Mouse (Mus musculus): Measurements from ENCODE around the gene Bcl11a. TPM values are rescaled to one million over a fixed set of nuclear protein-coding genes. Genes with fewer than 3 reads are reported as not detected.

The Bcl11a gene
- 41.7 and 43.0 TPM in 2 replicates for polyA plus RNA-seq (2015; fragmentation: Nextera tagmentation; extraction: Ambion mirVana)

- Histone ChIP-seq H3K4me1 (peaks cover 31% of the 10 kb centered on the region), H3K36me3 (no peaks in the 10 kb centered on the region), H3K4me2 (replicated peaks) (peak within 1 kb of the TSS; percentile 95), H3K27ac (replicated peaks) (peak within 1 kb of the TSS; percentile 98), H3K9ac (peak within 1 kb of the TSS; percentile 61), H3K27me3 (no peaks in the 10 kb centered on the region), H3K4me3 (replicated peaks) (peak within 1 kb of the TSS; percentile 56), H3K9me3 (replicated peaks) (no peaks in the 10 kb centered on the region)
- peak; percentile 76 for ATAC-seq (ENCODE audit: insufficient number of reproducible peaks, low FRiP score, low TSS enrichment, low read depth)
- under 1% methylated on average over 39 of the region's 51 CpGs for whole genome bisulfite sequencing
These were observed at the start of gene Bcl11a for GRCm38 (mm10) chr11:24077795-24078705. Gene Bcl11a (plus strand): TSS chr11:24078056.

DNA sequence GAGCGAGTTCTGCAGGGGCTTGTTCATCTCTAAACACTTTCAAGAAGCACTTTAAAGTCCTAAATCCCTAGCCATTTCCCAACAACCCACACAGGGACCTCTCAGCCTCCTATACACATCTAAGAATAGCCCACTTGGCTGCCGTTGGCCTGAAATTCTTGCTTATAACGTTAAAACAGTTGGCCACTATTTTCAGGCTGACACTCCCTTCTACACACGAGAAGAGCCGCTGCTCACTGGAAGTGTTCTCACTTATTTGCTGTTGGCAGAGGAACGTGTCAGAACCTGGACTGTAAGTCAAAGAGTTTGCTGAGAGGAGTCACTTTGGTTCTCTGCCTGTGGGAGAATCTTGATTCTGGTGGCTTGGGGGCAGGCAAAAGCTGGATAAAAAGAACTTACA lies 33.8 kb upstream of the Bcl11a start:
- 52% methylated on average over 6 of the region's 6 CpGs for WGBS
- H3K4me3 ChIP-seq (replicated peaks) = no peak overlapping the region
- H3K9me3 ChIP-seq (replicated peaks) = no peaks in the 10 kb centered on the region
- no peaks in the 10 kb centered on the region for H3K4me1 ChIP-seq
- no peak overlapping the region for H3K27ac ChIP-seq (replicated peaks)
- no peaks in the 10 kb centered on the region for H3K36me3 ChIP-seq
- H3K9ac ChIP-seq = no peak overlapping the region
- H3K27me3 ChIP-seq = no peaks in the 10 kb centered on the region
- no peak overlapping the region for H3K4me2 ChIP-seq (replicated peaks)
- ATAC-seq (ENCODE audit: insufficient number of reproducible peaks, low FRiP score, low TSS enrichment, low read depth) = no peak

- Histone ChIP-seq H3K4me3 (replicated peaks) (peak overlapping the region; percentile 54), H3K9me3 (replicated peaks) (no peaks in the 10 kb centered on the region), H3K4me2 (replicated peaks) (peak overlapping the region; percentile 58), H3K9ac (peak overlapping the region; percentile 49; the same call in 1 of the 2 replicates), H3K27ac (replicated peaks) (no peak overlapping the region), H3K36me3 (no peaks in the 10 kb centered on the region), H3K27me3 (no peaks in the 10 kb centered on the region), H3K4me1 (peaks cover 4% of the 10 kb centered on the region)
- peak; percentile 76 for ATAC-seq (ENCODE audit: insufficient number of reproducible peaks, low FRiP score, low TSS enrichment, low read depth)
- WGBS = 3% methylated on average over 28 of the region's 28 CpGs
These were observed 28.4 kb upstream of the Bcl11a start for GRCm38 (mm10) chr11:24049226-24050031.

DNA sequence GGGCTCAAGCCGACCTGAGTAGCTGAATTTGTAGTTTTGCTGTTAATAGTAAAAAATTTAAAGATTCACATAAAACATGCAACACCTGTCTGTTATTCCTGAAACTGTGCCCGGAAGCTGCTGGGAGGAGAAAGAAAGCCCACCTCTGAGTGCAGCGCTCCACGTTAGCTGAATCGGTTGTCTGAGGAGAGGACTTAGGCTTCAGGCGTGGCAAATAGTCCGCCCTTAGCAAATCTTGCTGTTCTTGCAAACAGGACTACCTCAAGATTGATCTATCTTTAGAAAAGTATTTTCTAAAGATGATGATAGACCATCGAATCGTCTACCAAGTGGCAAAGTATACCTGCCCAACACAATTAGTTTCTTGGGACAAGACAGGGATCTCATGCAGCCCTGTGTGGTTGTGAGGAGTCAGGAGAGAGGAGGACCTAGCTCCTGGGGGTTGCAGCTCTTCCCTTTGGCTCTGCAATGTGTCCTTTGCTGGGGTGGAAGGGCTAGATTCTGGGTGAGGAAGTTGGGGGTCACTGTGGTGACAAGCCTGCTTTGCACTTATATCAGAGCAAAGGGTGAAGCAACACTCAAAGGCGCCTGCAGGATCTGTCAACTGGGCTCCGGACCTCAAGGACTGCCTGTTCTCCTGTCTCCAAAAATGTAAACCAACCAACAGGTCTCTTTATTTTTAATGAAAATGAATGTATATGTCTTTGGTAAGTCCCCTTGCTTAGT lies 27.7 kb upstream of the Bcl11a start:
- H3K27ac ChIP-seq (replicated peaks) = no peak overlapping the region
- H3K4me1 ChIP-seq = peaks cover 4% of the 10 kb centered on the region
- peak overlapping the region; percentile 58; the same call in 1 of the 2 replicates for H3K4me2 ChIP-seq (replicated peaks)
- no peak overlapping the region for H3K4me3 ChIP-seq (replicated peaks)
- no peak for ATAC-seq (ENCODE audit: insufficient number of reproducible peaks, low FRiP score, low TSS enrichment, low read depth)
- 75% methylated on average over 11 of the region's 11 CpGs for WGBS
- no peak overlapping the region for H3K9ac ChIP-seq
- no peaks in the 10 kb centered on the region for H3K27me3 ChIP-seq
- no peaks in the 10 kb centered on the region for H3K9me3 ChIP-seq (replicated peaks)
- no peaks in the 10 kb centered on the region for H3K36me3 ChIP-seq

- no peaks in the 10 kb centered on the region for H3K36me3 ChIP-seq
- WGBS = 64% methylated on average over 6 of the region's 6 CpGs
- no peaks in the 10 kb centered on the region for H3K27me3 ChIP-seq
- no peaks in the 10 kb centered on the region for H3K9me3 ChIP-seq (replicated peaks)
- no peak overlapping the region for H3K4me3 ChIP-seq (replicated peaks)
- no peak overlapping the region for H3K4me2 ChIP-seq (replicated peaks)
- no peak overlapping the region for H3K27ac ChIP-seq (replicated peaks)
- ATAC-seq (ENCODE audit: insufficient number of reproducible peaks, low FRiP score, low TSS enrichment, low read depth) = no peak
- peaks cover 4% of the 10 kb centered on the region for H3K4me1 ChIP-seq
- H3K9ac ChIP-seq = no peak overlapping the region
These were observed 25.0 kb upstream of the Bcl11a start for GRCm38 (mm10) chr11:24052882-24053281.

GRCm38 (mm10) chr11:24059137-24059536 lies 18.7 kb upstream of the Bcl11a start:
- Histone ChIP-seq H3K9me3 (replicated peaks) (no peaks in the 10 kb centered on the region), H3K27me3 (0 out of 2 replicates have a peak, but pooled peaks cover 3% of the 10 kb centered on the region), H3K36me3 (no peaks in the 10 kb centered on the region), H3K27ac (replicated peaks) (no peak overlapping the region), H3K4me1 (peaks cover 10% of the 10 kb centered on the region; the same call in 1 of the 2 replicates), H3K4me2 (replicated peaks) (no peak overlapping the region), H3K4me3 (replicated peaks) (no peak overlapping the region), H3K9ac (no peak overlapping the region)
- 13% methylated on average over 1 of the region's 1 CpGs for WGBS
- no peak for ATAC-seq (ENCODE audit: insufficient number of reproducible peaks, low FRiP score, low TSS enrichment, low read depth)

DNA sequence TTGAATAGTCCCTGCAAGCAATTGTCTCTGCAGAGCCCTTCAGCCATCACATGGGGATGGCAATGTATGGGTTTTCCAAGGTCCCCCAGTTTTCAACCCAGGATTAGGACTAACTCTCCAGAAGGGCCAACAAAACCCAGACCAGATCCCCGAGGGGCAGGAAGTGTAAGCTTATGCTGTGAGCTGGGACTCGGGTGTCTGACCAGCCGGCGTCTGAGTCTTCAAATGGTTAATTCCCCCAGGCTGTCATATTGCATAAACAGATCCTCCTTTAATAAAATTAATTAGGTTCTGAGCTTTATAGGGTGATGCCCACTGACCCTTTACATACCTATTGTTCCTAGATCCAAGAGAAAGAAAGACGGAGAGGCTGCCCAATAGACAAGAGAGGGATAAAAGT lies 17.4 kb upstream of the Bcl11a start:
- Histone ChIP-seq H3K4me2 (replicated peaks) (peak overlapping the region; percentile 63), H3K4me1 (peaks cover 10% of the 10 kb centered on the region; the same call in 1 of the 2 replicates), H3K9ac (no peak overlapping the region), H3K4me3 (replicated peaks) (peak overlapping the region; percentile 35), H3K36me3 (no peaks in the 10 kb centered on the region), H3K27me3 (0 out of 2 replicates have a peak, but pooled peaks cover 3% of the 10 kb centered on the region), H3K9me3 (replicated peaks) (no peaks in the 10 kb centered on the region), H3K27ac (replicated peaks) (no peak overlapping the region)
- WGBS = 17% methylated on average over 5 of the region's 5 CpGs
- ATAC-seq (ENCODE audit: insufficient number of reproducible peaks, low FRiP score, low TSS enrichment, low read depth) = no peak

- Histone ChIP-seq H3K27me3 (0 out of 2 replicates have a peak, but pooled peaks cover 3% of the 10 kb centered on the region), H3K27ac (replicated peaks) (no peak overlapping the region), H3K9ac (no peak overlapping the region), H3K4me2 (replicated peaks) (peak overlapping the region; percentile 61), H3K9me3 (replicated peaks) (no peaks in the 10 kb centered on the region), H3K4me3 (replicated peaks) (peak overlapping the region; percentile 38), H3K36me3 (no peaks in the 10 kb centered on the region), H3K4me1 (peaks cover 10% of the 10 kb centered on the region; the same call in 1 of the 2 replicates)
- no peak for ATAC-seq (ENCODE audit: insufficient number of reproducible peaks, low FRiP score, low TSS enrichment, low read depth)
- WGBS = 2% methylated on average over 14 of the region's 14 CpGs
These were observed 16.0 kb upstream of the Bcl11a start for GRCm38 (mm10) chr11:24061819-24062218.

GRCm38 (mm10) chr11:24062495-24063096 lies 15.3 kb upstream of the Bcl11a start:
- Histone ChIP-seq H3K36me3 (no peaks in the 10 kb centered on the region), H3K27ac (replicated peaks) (no peak overlapping the region), H3K4me2 (replicated peaks) (no peak overlapping the region), H3K4me3 (replicated peaks) (no peak overlapping the region), H3K4me1 (peaks cover 10% of the 10 kb centered on the region; the same call in 1 of the 2 replicates), H3K9ac (no peak overlapping the region), H3K9me3 (replicated peaks) (no peaks in the 10 kb centered on the region), H3K27me3 (0 out of 2 replicates have a peak, but pooled peaks cover 3% of the 10 kb centered on the region)
- 26% methylated on average over 9 of the region's 9 CpGs for WGBS
- ATAC-seq (ENCODE audit: insufficient number of reproducible peaks, low FRiP score, low TSS enrichment, low read depth) = no peak

GRCm38 (mm10) chr11:24064221-24064620 lies 13.6 kb upstream of the Bcl11a start:
- 79% methylated on average over 6 of the region's 6 CpGs for WGBS
- ATAC-seq (ENCODE audit: insufficient number of reproducible peaks, low FRiP score, low TSS enrichment, low read depth) = no peak
- Histone ChIP-seq H3K4me2 (replicated peaks) (no peak overlapping the region), H3K27me3 (0 out of 2 replicates have a peak, but pooled peaks cover 3% of the 10 kb centered on the region), H3K4me1 (peaks cover 10% of the 10 kb centered on the region; the same call in 1 of the 2 replicates), H3K36me3 (no peaks in the 10 kb centered on the region), H3K9me3 (replicated peaks) (no peaks in the 10 kb centered on the region), H3K4me3 (replicated peaks) (no peak overlapping the region), H3K9ac (no peak overlapping the region), H3K27ac (replicated peaks) (no peak overlapping the region)
